27 mouse cellular contexts compared by ENCODE assay signal in the genomic region with DNA sequence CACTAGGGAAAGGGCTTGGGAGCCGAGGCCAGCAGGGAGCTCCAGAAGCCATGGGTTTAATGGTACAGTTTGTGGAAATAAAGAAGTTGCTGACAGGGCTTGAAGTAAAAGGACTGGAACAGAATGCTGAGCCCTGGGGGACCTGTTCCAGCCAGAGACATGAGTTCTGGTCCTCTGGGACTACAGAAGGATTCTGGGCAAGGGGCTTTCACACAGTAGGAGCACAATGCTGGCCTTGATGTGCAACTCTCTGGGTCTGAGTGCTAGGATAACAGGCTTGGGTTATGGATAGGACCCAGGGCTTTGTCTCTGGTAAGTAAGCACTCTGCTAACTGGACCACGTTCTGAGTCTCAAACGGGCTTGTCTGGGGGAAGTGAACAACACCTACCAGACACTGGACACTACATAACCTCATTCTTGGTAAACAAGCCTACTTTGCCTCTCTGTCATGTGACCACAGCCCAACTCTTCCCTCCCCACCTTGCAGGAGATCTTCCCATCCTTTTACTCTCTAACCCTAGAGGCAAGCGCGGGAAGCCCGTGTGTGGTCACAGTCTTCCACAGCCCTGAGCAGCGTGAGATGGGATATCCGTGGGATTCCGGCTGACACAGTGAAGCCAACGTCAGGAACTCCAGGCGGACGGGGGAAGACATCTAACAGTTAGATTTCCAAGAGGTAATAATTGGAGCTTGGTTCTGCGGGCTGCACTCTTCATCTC.
DNase-seq lines count a peak whose midpoint lies in the region; ATAC-seq and TF ChIP-seq lines count a peak whose summit lies in the region.
"Had no signal": no experiment of that assay in that cellular context is flagged by ENCODE, and none has a peak within 500 bp of the region (broad histone marks: within the 10 kb centered on the region; RNA-seq: fewer than 3 reads in every experiment).

No protein-coding gene starts in this region.

- TF ChIP-seq RAD21 in CH12.LX (IDR thresholded peaks at IDR 0.05; ENCODE audit: low read depth, low read length): no peak; the same call in 1 of the 2 replicates

- ATAC-seq in liver, postnatal 0 days: no peak
- ATAC-seq: forebrain, embryonic 16.5 days; Patski had no signal

- in situ Hi-C loops in CH12.LX (cut with MboI; ENCODE audit: low pct_ligation_motif_present, low pct_unique_long_range_greater_than_20kb, low sequenced_read_pairs): no loop called here

- peak; percentile 28 for TF ChIP-seq POLR2A in CH12.LX (IDR thresholded peaks at IDR 0.05; ENCODE audit: low read depth, low read length)

- 0 out of 2 replicates have a peak, but pooled peaks cover 2% of the 10 kb centered on the region for H3K27me3 ChIP-seq in liver, postnatal 0 days (ENCODE audit: insufficient read depth, low read length)
- no peaks in the 10 kb centered on the region for H3K27me3 ChIP-seq in CH12.LX (replicated peaks)
- H3K27me3 ChIP-seq in limb, embryonic 10.5 days (ENCODE audit: low read depth, poor library complexity, severe bottlenecking): peaks cover 26% of the 10 kb centered on the region
- H3K27me3 ChIP-seq: embryonic facial prominence, embryonic 13.5 days; limb, embryonic 13.5 days; neural tube, embryonic 12.5 days; Patski had no signal

- H3K36me3 ChIP-seq in liver, postnatal 0 days (replicated peaks; ENCODE audit: insufficient read depth, low read length): no peaks in the 10 kb centered on the region
- H3K36me3 ChIP-seq in CH12.LX (replicated peaks in 1 of 2; ENCODE audit: control insufficient read depth in 1 of 2, insufficient read depth in 1 of 2, low read length in 1 of 2): no peaks in the 10 kb centered on the region
- H3K36me3 ChIP-seq in limb, embryonic 10.5 days: no peaks in the 10 kb centered on the region
- H3K36me3 ChIP-seq: embryonic facial prominence, embryonic 13.5 days; G1E; heart, embryonic 13.5 days; hindbrain, embryonic 13.5 days; kidney, embryonic 15.5 days; limb, embryonic 13.5 days; liver, embryonic 15.5 days; neural tube, embryonic 12.5 days had no signal

- H3K79me2 ChIP-seq in CH12.LX (replicated peaks; ENCODE audit: control insufficient read depth, extremely low read depth, insufficient read depth, poor library complexity, severe bottlenecking): no peaks in the 10 kb centered on the region

- no peak for TF ChIP-seq CTCF in liver, postnatal 0 days (IDR thresholded peaks at IDR 0.05; ENCODE audit: low read depth)
- TF ChIP-seq CTCF in CH12.LX (conservative IDR thresholded peaks at IDR 0.05 in 1 of 2, IDR thresholded peaks at IDR 0.05 in 1 of 2; ENCODE audit: low read depth in 2 of 2, low read length in 2 of 2): no peak

- no peak overlapping the region for H3K4me2 ChIP-seq in liver, postnatal 0 days (ENCODE audit: low read depth, low read length)
- peak overlapping the region; percentile 67 for H3K4me2 ChIP-seq in CH12.LX (ENCODE audit: insufficient read depth, low read depth, poor library complexity, severe bottlenecking)
- H3K4me2 ChIP-seq: hindbrain, embryonic 13.5 days; kidney, embryonic 15.5 days; neural tube, embryonic 12.5 days had no signal

- peaks cover 9% of the 10 kb centered on the region for H3K4me1 ChIP-seq in liver, postnatal 0 days (ENCODE audit: insufficient read depth)
- peaks cover 25 to 47% of the 10 kb centered on the region in 2 experiments for H3K4me1 ChIP-seq in CH12.LX (ENCODE audit: control insufficient read depth in 1 of 2, insufficient read depth in 2 of 2)
- H3K4me1 ChIP-seq in limb, embryonic 10.5 days: peaks cover 34% of the 10 kb centered on the region

- H3K4me3 ChIP-seq in liver, postnatal 0 days (ENCODE audit: low read depth, low read length): no peak overlapping the region
- peak overlapping the region; percentile 8 to 50 (median 49) for H3K4me3 ChIP-seq in CH12.LX (replicated peaks in 1 of 3; ENCODE audit: low read depth in 2 of 3, low read length in 2 of 3, poor library complexity in 1 of 3)
- H3K4me3 ChIP-seq in limb, embryonic 10.5 days: no peak overlapping the region
- H3K4me3 ChIP-seq: embryonic facial prominence, embryonic 13.5 days; heart, adult 2 months; heart, embryonic 13.5 days; hindbrain, embryonic 13.5 days; kidney, embryonic 15.5 days; limb, embryonic 13.5 days; liver, embryonic 15.5 days; neural tube, embryonic 12.5 days had no signal

- no peak for DNase-seq in liver, postnatal 0 days
- DNase-seq in liver (no peak), CH12.LX (ENCODE audit: extremely low read depth) (peak; percentile 57)
- DNase-seq in CD4-positive helper T cell, adult 2 months (ENCODE audit: low read depth, low spot score): peak; percentile 28
- no peak for DNase-seq in limb, embryonic 10.5 days (ENCODE audit: low spot score)
- DNase-seq in ovary, adult 18-20 months (ENCODE audit: low spot score): no peak
- DNase-seq in T-cell, adult 2 months (ENCODE audit: low spot score): no peak
- DNase-seq: adrenal gland, postnatal 25 days; cerebellum, adult 18-20 months; cerebellum, postnatal 10 days; heart, adult 2 months; kidney, adult 11 months; kidney, postnatal 25 days; lung, postnatal 4 days; midbrain, embryonic 14.5 days; right cerebral cortex, postnatal 4 days had no signal

- peak overlapping the region; percentile 19; the same call in 1 of the 2 replicates for H3K27ac ChIP-seq in liver, postnatal 0 days (ENCODE audit: low read depth)
- peak overlapping the region; percentile 99 for H3K27ac ChIP-seq in CH12.LX (ENCODE audit: insufficient read depth, low read depth)
- peak overlapping the region; percentile 1; the same call in 1 of the 2 replicates for H3K27ac ChIP-seq in limb, embryonic 10.5 days
- H3K27ac ChIP-seq: embryonic facial prominence, embryonic 13.5 days; heart, adult 2 months; heart, embryonic 13.5 days; hindbrain, embryonic 13.5 days; kidney, embryonic 15.5 days; limb, embryonic 13.5 days; neural tube, embryonic 12.5 days; stomach, postnatal 0 days had no signal

- no peak overlapping the region for H3K9ac ChIP-seq in liver, postnatal 0 days (replicated peaks)
- peak overlapping the region; percentile 74 for H3K9ac ChIP-seq in CH12.LX (ENCODE audit: insufficient read depth, low read depth)
- H3K9ac ChIP-seq: embryonic facial prominence, embryonic 13.5 days; heart, embryonic 13.5 days; hindbrain, embryonic 13.5 days; kidney, embryonic 15.5 days; limb, embryonic 13.5 days; liver, embryonic 15.5 days; neural tube, embryonic 12.5 days had no signal

- H3K9me3 ChIP-seq in liver, postnatal 0 days (ENCODE audit: low read length): no peaks in the 10 kb centered on the region
- peaks cover 20% of the 10 kb centered on the region for H3K9me3 ChIP-seq in CH12.LX (replicated peaks; ENCODE audit: low read length)
- no peaks in the 10 kb centered on the region for H3K9me3 ChIP-seq in limb, embryonic 10.5 days (replicated peaks)
- H3K9me3 ChIP-seq: embryonic facial prominence, embryonic 13.5 days; G1E; heart, embryonic 13.5 days; hindbrain, embryonic 13.5 days; kidney, embryonic 15.5 days; limb, embryonic 13.5 days; liver, embryonic 15.5 days; neural tube, embryonic 12.5 days had no signal

- 52% methylated on average over 13 of the region's 13 CpGs for WGBS in liver, postnatal 0 days (ENCODE audit: insufficient replicate concordance)
- 88% methylated on average over 13 of the region's 13 CpGs for WGBS in limb, embryonic 10.5 days

- no peak for TF ChIP-seq EP300 in liver, postnatal 0 days (IDR thresholded peaks at IDR 0.05; ENCODE audit: low read depth)
- TF ChIP-seq EP300 in CH12.LX (IDR thresholded peaks at IDR 0.05; ENCODE audit: low read length): no peak

- dilution Hi-C loops in CH12.LX (cut with MboI; ENCODE audit: extremely low pct_ligation_motif_present, extremely low pct_unique_long_range_greater_than_20kb, low sequenced_read_pairs): no loop called here

TF ChIP-seq in CH12.LX, 34 proteins besides CTCF, POLR2A, EP300 and RAD21 (continues in another document):
- TF ChIP-seq MAZ (IDR thresholded peaks at IDR 0.05; ENCODE audit: low read depth, low read length): no peak
- peak; percentile 7 for TF ChIP-seq ETS1 (conservative IDR thresholded peaks at IDR 0.05; ENCODE audit: low read depth, low read length)
- TF ChIP-seq IRF4 (IDR thresholded peaks at IDR 0.05; ENCODE audit: low read depth, low read length): no peak
- TF ChIP-seq GABPA (IDR thresholded peaks at IDR 0.05; ENCODE audit: insufficient replicate concordance, low read depth, low read length): no peak
- TF ChIP-seq RCOR1 (conservative IDR thresholded peaks at IDR 0.05; ENCODE audit: low read depth, low read length): no peak
- no peak; the same call in 1 of the 2 replicates for TF ChIP-seq SMC3 (IDR thresholded peaks at IDR 0.05; ENCODE audit: low read depth, low read length)
- TF ChIP-seq MAFK (IDR thresholded peaks at IDR 0.05; ENCODE audit: insufficient replicate concordance, low read length): no peak; the same call in 1 of the 2 replicates
- peak; percentile 15; the same call in 1 of the 2 replicates for TF ChIP-seq CHD2 (IDR thresholded peaks at IDR 0.05; ENCODE audit: low read length)
- TF ChIP-seq USF1 (IDR thresholded peaks at IDR 0.05; ENCODE audit: low read depth, low read length): peak; percentile 76
- TF ChIP-seq E2F4 (IDR thresholded peaks at IDR 0.05; ENCODE audit: insufficient replicate concordance, low read depth, low read length): 0 out of 2 replicates have a peak, but pooled peaks have one; percentile 14
- no peak for TF ChIP-seq ELF1 (IDR thresholded peaks at IDR 0.05; ENCODE audit: low read depth, low read length)
- no peak for TF ChIP-seq MYC (IDR thresholded peaks at IDR 0.05; ENCODE audit: low read depth, low read length)
- TF ChIP-seq CHD1 (IDR thresholded peaks at IDR 0.05; ENCODE audit: low read depth, low read length): peak; percentile 66
- no peak for TF ChIP-seq KAT2A (IDR thresholded peaks at IDR 0.05; ENCODE audit: insufficient replicate concordance, low read length)
- no peak for TF ChIP-seq TBP (conservative IDR thresholded peaks at IDR 0.05; ENCODE audit: low read depth, low read length)
- no peak for TF ChIP-seq MEF2A (IDR thresholded peaks at IDR 0.05; ENCODE audit: borderline replicate concordance, low read depth, low read length)
- peak; percentile 37 for TF ChIP-seq ZMIZ1 (IDR thresholded peaks at IDR 0.05; ENCODE audit: low read depth, low read length)
- TF ChIP-seq JUN (IDR thresholded peaks at IDR 0.05; ENCODE audit: insufficient read depth, low read depth, low read length): no peak
- no peak for TF ChIP-seq JUND (conservative IDR thresholded peaks at IDR 0.05; ENCODE audit: low read depth, low read length)
- TF ChIP-seq MXI1 (IDR thresholded peaks at IDR 0.05; ENCODE audit: low read depth, low read length): no peak; the same call in 1 of the 2 replicates
- no peak for TF ChIP-seq UBTF (IDR thresholded peaks at IDR 0.05; ENCODE audit: low read depth, low read length)
- TF ChIP-seq ZC3H11A (IDR thresholded peaks at IDR 0.05; ENCODE audit: low read depth, low read length): no peak
- TF ChIP-seq NRF1 (IDR thresholded peaks at IDR 0.05; ENCODE audit: low read depth, low read length): no peak
- peak; percentile 50; the same call in 1 of the 2 replicates for TF ChIP-seq POLR2AphosphoS2 (IDR thresholded peaks at IDR 0.05; ENCODE audit: low read depth, low read length)
- no peak for TF ChIP-seq PAX5 (IDR thresholded peaks at IDR 0.05; ENCODE audit: low read length)

Comparison
In these comparisons a context has a peak if more than half of its experiments do, and no peak if none do; other contexts are left out.
1. DNase-seq: peak in CD4-positive helper T cell, adult 2 months (single experiment) and CH12.LX (single experiment); none in liver, postnatal 0 days (single experiment), liver (single experiment), limb, embryonic 10.5 days (single experiment), ovary, adult 18-20 months (single experiment) and T-cell, adult 2 months (single experiment).
2. H3K27ac ChIP-seq: peak in every context shown above with its lines; median percentile 99 in CH12.LX; 19 in liver, postnatal 0 days; 1 in limb, embryonic 10.5 days.
3. H3K4me3 ChIP-seq: peak in CH12.LX (3 of 3); none in liver, postnatal 0 days (single experiment) and limb, embryonic 10.5 days (single experiment).